In the genomic region with DNA sequence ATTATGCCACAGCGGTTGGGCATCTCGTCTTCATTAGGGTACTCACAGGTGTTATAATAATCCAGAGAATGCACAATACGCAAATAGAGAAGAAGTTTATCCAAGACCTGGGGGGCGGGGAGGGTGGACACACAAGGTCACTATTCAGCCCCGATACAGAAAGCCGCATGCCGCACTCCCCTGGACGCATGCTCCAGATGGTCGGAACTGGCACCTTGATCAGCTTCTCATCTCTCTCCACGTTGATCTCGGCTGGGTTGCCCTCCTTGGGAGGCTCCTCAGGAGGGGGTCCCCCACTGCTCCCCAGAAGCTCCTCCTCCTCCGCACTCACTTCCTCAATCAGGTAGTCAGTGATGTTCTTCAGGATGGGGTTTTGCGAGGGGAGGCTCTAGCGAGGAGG, we compare ENCODE assay signal across 23 mouse cellular contexts. TPM values are rescaled to one million over a fixed set of nuclear protein-coding genes. Genes with fewer than 3 reads are reported as not detected.
DNase-seq lines count a peak whose midpoint lies in the region; ATAC-seq and TF ChIP-seq lines count a peak whose summit lies in the region.
"Had no signal": no experiment of that assay in that cellular context is flagged by ENCODE, and none has a peak within 500 bp of the region (broad histone marks: within the 10 kb centered on the region; RNA-seq: fewer than 3 reads in every experiment).

No protein-coding gene starts in this region.

- no peak for TF ChIP-seq POLR2A in cerebellum, adult 2 months (IDR thresholded peaks at IDR 0.05; ENCODE audit: borderline replicate concordance, insufficient read depth, low read length)

- ATAC-seq in G1E (ENCODE audit: extremely low read depth, insufficient number of reproducible peaks, low FRiP score, poor library complexity, severe bottlenecking), result no peak
- ATAC-seq: CD4-positive, CD25-positive, alpha-beta regulatory T cell, adult 4 months; forebrain, embryonic 14.5 days; forebrain, embryonic 16.5 days had no signal

- H3K4me3 ChIP-seq in cerebellum, adult 2 months (replicated peaks; ENCODE audit: insufficient read depth, low read depth, low read length), result no peak overlapping the region
- peak overlapping the region; percentile 34; the same call in 1 of the 2 replicates for H3K4me3 ChIP-seq in G1E (ENCODE audit: low read depth, low read length)
- H3K4me3 ChIP-seq: embryonic facial prominence, embryonic 13.5 days; embryonic facial prominence, embryonic 15.5 days; erythroblast, embryonic 14.5 days; forebrain, embryonic 10.5 days; forebrain, embryonic 12.5 days had no signal

- peak; percentile 17 for DNase-seq in cerebellum, adult 11 months
- DNase-seq in cerebellum, adult 2 months, result no peak
- peak; percentile 38 for DNase-seq in cerebellum, adult 9-10 months
- DNase-seq in cerebellum, postnatal 25 days, result no peak
- peak; percentile 92 for DNase-seq in heart, adult 11 months
- no peak for DNase-seq in heart, adult 9 months (ENCODE audit: low spot score in 2 of 2)
- no peak for DNase-seq in G1E (ENCODE audit: low spot score)
- DNase-seq: adrenal gland, adult 2 months; adrenal gland, postnatal 10 days; adrenal gland, postnatal 25 days; B cell, adult 2 months; cerebellum, adult 18-20 months; cerebellum, postnatal 36 days; embryo, embryonic 11 days had no signal

- peaks cover 82% of the 10 kb centered on the region for H3K36me3 ChIP-seq in G1E (replicated peaks)

- H3K27ac ChIP-seq in cerebellum, adult 2 months (ENCODE audit: insufficient read depth, low read length), result no peak overlapping the region
- H3K27ac ChIP-seq: embryonic facial prominence, embryonic 13.5 days; embryonic facial prominence, embryonic 15.5 days; forebrain, embryonic 10.5 days; forebrain, embryonic 12.5 days had no signal

- no peaks in the 10 kb centered on the region; the same call in 1 of the 2 replicates for H3K4me1 ChIP-seq in cerebellum, adult 2 months (ENCODE audit: control insufficient read depth, insufficient read depth, low read length)
- peaks cover 86% of the 10 kb centered on the region for H3K4me1 ChIP-seq in G1E (ENCODE audit: insufficient read depth, low read depth, low read length)

- no peaks in the 10 kb centered on the region for H3K27me3 ChIP-seq in cerebellum, adult 2 months (ENCODE audit: control insufficient read depth, insufficient read depth, low read length)
- H3K27me3 ChIP-seq in G1E (ENCODE audit: insufficient read depth, low read length), result no peaks in the 10 kb centered on the region
- H3K27me3 ChIP-seq: CH12.LX; embryonic facial prominence, embryonic 15.5 days had no signal

- TF ChIP-seq CTCF in cerebellum, adult 2 months (IDR thresholded peaks at IDR 0.05; ENCODE audit: borderline replicate concordance, insufficient read depth, low read depth, low read length), result no peak
- no peak for TF ChIP-seq CTCF in G1E (IDR thresholded peaks at IDR 0.05; ENCODE audit: low read depth, low read length)

- 75% methylated on average over 14 of the region's 14 CpGs for WGBS in cerebellum, adult 2 months

- H3K9me3 ChIP-seq in G1E (replicated peaks), result no peaks in the 10 kb centered on the region
- H3K9me3 ChIP-seq: embryonic facial prominence, embryonic 13.5 days; embryonic facial prominence, embryonic 15.5 days; forebrain, embryonic 10.5 days; forebrain, embryonic 12.5 days had no signal

RNA-seq across cellular contexts. Expression of gene Ufsp1, which starts 2.7 kb away (rescaled TPM):
- polyA plus RNA-seq in cerebellum, adult 2 months (2012; rRNA removed), result 27.9 and 28.2 TPM in 2 replicates
- total RNA-seq in G1E (2014; fragmentation: Nextera tagmentation) (17.9 and 24.7 TPM in 2 replicates), G1E (2017) (11.7 and 13.8 TPM in 2 replicates)
- polyA plus RNA-seq in G1E (2012), result 29.7 and 29.9 TPM in 2 replicates

RNA-seq across cellular contexts. Expression of gene Ache, which starts 9.8 kb away (rescaled TPM):
- 155 and 165 TPM in 2 replicates for polyA plus RNA-seq in cerebellum, adult 2 months (2012; rRNA removed)
- total RNA-seq in G1E (2014; fragmentation: Nextera tagmentation) (62.7 and 168 TPM in 2 replicates), G1E (2017) (7.4 and 7.8 TPM in 2 replicates)
- polyA plus RNA-seq in G1E (2012), result 36.5 and 46.4 TPM in 2 replicates

RNA-seq across cellular contexts. Expression of gene Srrt, which starts 10.3 kb away (rescaled TPM):
- 208 and 224 TPM in 2 replicates for polyA plus RNA-seq in cerebellum, adult 2 months (2012; rRNA removed)
- total RNA-seq in G1E (2014; fragmentation: Nextera tagmentation) (167 and 243 TPM in 2 replicates), G1E (2017) (185 and 189 TPM in 2 replicates)
- 329 and 331 TPM in 2 replicates for polyA plus RNA-seq in G1E (2012)

RNA-seq across cellular contexts. Expression of gene Trip6, which starts 17.1 kb away (rescaled TPM):
- polyA plus RNA-seq in cerebellum, adult 2 months (2012; rRNA removed), result 10.3 and 11.0 TPM in 2 replicates
- total RNA-seq in G1E (2014; fragmentation: Nextera tagmentation) (21.7 and 25.5 TPM in 2 replicates), G1E (2017) (4.6 and 8.8 TPM in 2 replicates)
- 57.8 and 77.7 TPM in 2 replicates for polyA plus RNA-seq in G1E (2012)

RNA-seq across cellular contexts. Expression of gene Slc12a9, which starts 36.3 kb away (rescaled TPM):
- polyA plus RNA-seq in cerebellum, adult 2 months (2012; rRNA removed), result 31.0 and 31.6 TPM in 2 replicates
- total RNA-seq in G1E (2014; fragmentation: Nextera tagmentation) (5.9 and 8.1 TPM in 2 replicates), G1E (2017) (2.3 and 3.1 TPM in 2 replicates)
- polyA plus RNA-seq in G1E (2012), result 4.1 and 5.3 TPM in 2 replicates

Comparison
In these comparisons a context has a peak if more than half of its experiments do, and no peak if none do; other contexts are left out.
1. DNase-seq: peak in cerebellum, adult 11 months (single experiment), cerebellum, adult 9-10 months (single experiment) and heart, adult 11 months (single experiment); none in cerebellum, adult 2 months (0 of 2), cerebellum, postnatal 25 days (0 of 2), heart, adult 9 months (0 of 2) and G1E (single experiment).